Mouse (Mus musculus) urinary bladder, postnatal 0 days (tissue): ENCODE measurements around the gene Kcnh1. TPM values are rescaled to one million over a fixed set of nuclear protein-coding genes. Genes with fewer than 3 reads are reported as not detected.

Source experiments
- polyA plus RNA-seq: library from polyadenylated mRNA; unstranded; fragments of >200 nt; fragmentation: Nextera tagmentation; extraction: Ambion mirVana; gene quantifications from 2 replicates; pipeline ENCODE4 v1.2.1, GENCODE M21; 2015

Kcnh1 gene
- polyA plus RNA-seq: 0.71 and 0.75 TPM in 2 replicates

DNA sequence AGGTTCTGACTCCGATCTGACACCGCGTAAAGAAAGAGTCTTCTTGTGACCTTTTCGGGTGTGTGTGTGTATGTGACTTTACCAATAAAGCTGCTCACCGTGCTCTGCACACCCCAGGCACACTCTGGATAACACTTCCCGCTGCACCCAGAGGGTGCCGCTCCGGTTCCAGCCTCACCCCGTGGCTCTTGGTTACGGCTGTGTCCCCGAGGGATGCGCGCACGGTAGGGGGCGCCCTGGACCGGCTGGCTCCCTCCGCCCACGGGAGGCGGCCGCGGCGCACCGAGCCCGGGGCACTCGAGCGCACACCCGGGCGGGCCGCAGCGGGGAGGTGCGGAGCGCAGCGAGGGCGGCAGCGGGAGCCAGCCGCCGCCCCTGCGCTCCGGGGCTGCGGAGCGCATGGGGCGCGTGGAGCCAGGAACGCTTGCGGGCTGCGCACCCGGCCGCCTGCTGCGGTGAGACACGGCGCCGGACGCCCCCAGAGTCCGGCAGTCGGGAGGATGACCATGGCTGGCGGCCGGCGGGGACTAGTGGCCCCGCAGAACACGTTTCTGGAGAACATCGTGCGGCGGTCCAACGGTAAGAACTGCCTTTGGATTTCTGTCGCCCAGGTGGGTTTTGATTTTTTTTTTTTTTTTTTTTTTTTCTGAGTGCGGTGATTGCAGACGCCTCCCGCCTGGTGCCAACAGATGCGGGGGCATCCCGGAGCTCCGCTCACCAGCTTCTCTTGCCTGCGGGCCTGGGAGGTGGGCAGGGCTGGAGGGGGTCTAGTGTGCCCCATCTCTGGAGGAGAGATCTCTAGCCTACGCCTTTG lies at the start of gene Kcnh1:
Gene Kcnh1 (plus strand): TSS at position 267 of the 814 bp plus-strand sequence.

Other genes with a start within 250 kb of the Kcnh1 start
- 0.20 and 0.22 TPM in 2 replicates for gene Rd3, start 213.4 kb upstream of the Kcnh1 start, polyA plus RNA-seq
- gene Traf5, start 98.2 kb upstream of the Kcnh1 start, polyA plus RNA-seq: 28.3 and 41.9 TPM in 2 replicates
- gene Rcor3, start 52.7 kb upstream of the Kcnh1 start, polyA plus RNA-seq: 21.7 and 25.9 TPM in 2 replicates